Mouse (Mus musculus) heart, postnatal 0 days (tissue): ENCODE data around the gene Vegfd. TPM values are rescaled to one million over a fixed set of nuclear protein-coding genes. Genes with fewer than 3 reads are reported as not detected.

Experiments used
- ATAC-seq: fragments of 200-750 bp; cut with Nextera tagmentation; 2 replicates; pipeline ENCODE4 v1.8.0; 2017; ENCODE audit warnings: low read depth, moderate number of reproducible peaks, moderate library complexity; ENCODE audit not compliant: insufficient read depth
- DNase-seq: peaks from one replicate; pipeline ENCODE4 v3.0.0-alpha.2; 2016; ENCODE audit warnings: low spot score
- H3K27ac ChIP-seq: fragments of 300-500 bp; sonication (generic); 2 replicates; pipeline ENCODE4 v1.5.1; 2014; ENCODE audit warnings: low read depth, mild to moderate bottlenecking
- H3K27me3 ChIP-seq: fragments of 300-500 bp; sonication (generic); 2 replicates; pipeline ENCODE4 v1.6.1; 2014; ENCODE audit warnings: low read length, mixed read lengths; ENCODE audit not compliant: control insufficient read depth, insufficient read depth
- H3K36me3 ChIP-seq: fragments of 300-500 bp; sonication (generic); replicated peaks from 2 replicates; pipeline ENCODE4 v1.6.1; 2014; ENCODE audit warnings: low read length, mixed read lengths; ENCODE audit not compliant: control insufficient read depth, insufficient read depth
- H3K4me1 ChIP-seq: fragments of 300-500 bp; sonication (generic); 2 replicates; pipeline ENCODE4 v1.6.1; 2014; ENCODE audit warnings: antibody characterized with exemption; ENCODE audit not compliant: control insufficient read depth, insufficient read depth
- H3K4me2 ChIP-seq: fragments of 300-500 bp; sonication (generic); 2 replicates; pipeline ENCODE4 v1.6.1; 2014; ENCODE audit warnings: low read depth, mild to moderate bottlenecking, low read length, moderate library complexity
- H3K4me3 ChIP-seq: fragments of 300-500 bp; sonication (generic); 2 replicates; pipeline ENCODE4 v1.5.1; 2014; ENCODE audit warnings: low read depth, low read length
- H3K9ac ChIP-seq: fragments of 300-500 bp; sonication (generic); replicated peaks from 2 replicates; pipeline ENCODE4 v1.6.1; 2014; ENCODE audit warnings: low read depth, low read length, mixed read lengths
- H3K9me3 ChIP-seq: fragments of 300-500 bp; sonication (generic); replicated peaks from 2 replicates; pipeline ENCODE4 v1.6.1; 2016; ENCODE audit warnings: low read length; ENCODE audit not compliant: control insufficient read depth
- CTCF ChIP-seq: IDR thresholded peaks from 2 replicates; pipeline ENCODE4 v1.5.1; 2016; ENCODE audit warnings: antibody characterized with exemption, control low read depth, low read depth
- EP300 ChIP-seq: IDR thresholded peaks from 2 replicates; pipeline ENCODE4 v1.6.1; 2016; ENCODE audit warnings: antibody characterized with exemption, low read depth
- WGBS: fragments of 180-500 bp; shearing (Covaris S2); extraction: QIAGEN DNeasy Blood & Tissue Kit; methylation state at CpG from one replicate; pipeline ENCODE4 v1.1.7; 2014; 5-methylcytosine and 5-hydroxymethylcytosine counted together
- polyA plus RNA-seq: library from polyadenylated mRNA; unstranded; fragments of >200 nt; fragmentation: Nextera tagmentation; extraction: Ambion mirVana; gene quantifications from 2 replicates; pipeline ENCODE4 v1.2.1, GENCODE M21; 2015
- total RNA-seq: library from RNA; depleted of rRNA; stranded (reverse); fragments of >200 nt; gene quantifications from 2 replicates; pipeline ENCODE4 v1.2.3, GENCODE M21; 2014; ENCODE audit warnings: low replicate concordance

Gene Vegfd
- total and polyA plus RNA-seq, 2 experiments from 2014 or later: 0.08 to 1.6 TPM

DNA sequence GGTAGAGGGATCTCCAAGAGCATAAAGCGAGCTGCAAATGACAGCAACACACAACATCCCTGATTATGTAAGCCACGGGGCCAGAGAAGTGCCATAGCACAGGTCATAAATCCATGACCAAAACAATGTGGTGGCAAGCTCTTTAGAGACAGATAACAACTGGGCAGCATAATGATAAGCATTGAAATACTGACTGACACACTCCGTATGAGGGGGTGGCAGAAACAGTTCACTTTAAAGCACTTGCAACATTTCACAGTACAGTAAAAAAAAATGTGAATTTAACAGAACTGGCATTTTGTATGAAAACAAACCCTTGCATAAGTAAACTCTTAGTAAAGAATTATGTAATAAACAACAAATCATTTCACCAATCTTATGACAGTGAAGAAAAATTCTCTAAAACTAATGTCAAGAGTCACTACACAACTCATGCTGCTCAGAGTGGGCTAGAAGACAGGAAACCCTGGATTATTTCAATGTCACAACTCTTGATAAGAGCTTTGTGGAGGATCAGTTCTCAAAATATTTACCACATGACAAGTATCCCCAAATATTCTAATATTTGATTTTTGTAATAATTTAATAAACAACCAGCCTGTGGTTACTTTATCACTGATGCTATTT, 35.2 kb downstream of the Vegfd start:
- H3K4me3 ChIP-seq: no peak overlapping the region
- H3K27ac ChIP-seq: no peak overlapping the region
- no peaks in the 10 kb centered on the region for H3K36me3 ChIP-seq
- H3K27me3 ChIP-seq: no peaks in the 10 kb centered on the region
- no peaks in the 10 kb centered on the region for H3K9me3 ChIP-seq
- H3K4me2 ChIP-seq: no peak overlapping the region
- ATAC-seq (no peak), DNase-seq (no peak)
- H3K9ac ChIP-seq: no peak overlapping the region
- TF ChIP-seq CTCF (no peak), EP300 (no peak)
- WGBS: 53% methylated on average over 3 of the region's 3 CpGs
- no peaks in the 10 kb centered on the region for H3K4me1 ChIP-seq

DNA sequence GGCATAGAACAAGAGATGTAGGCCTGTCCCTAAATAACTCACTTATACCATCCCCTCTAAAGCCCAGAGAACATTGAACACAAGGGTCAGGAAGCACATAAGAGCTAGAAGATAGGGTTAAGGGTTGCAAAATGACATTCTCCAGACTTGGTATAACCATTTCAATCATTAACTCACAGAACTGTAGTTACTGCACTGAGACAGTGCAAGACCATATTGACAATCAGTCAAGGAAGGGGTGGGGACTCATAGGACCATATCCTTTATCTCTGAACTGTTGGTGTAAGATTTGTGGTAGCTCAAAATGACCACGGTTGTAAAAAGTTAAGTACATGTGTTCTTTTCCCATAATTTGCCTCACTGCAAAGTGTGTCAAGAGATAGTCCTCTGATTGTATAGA, 37.4 kb downstream of the Vegfd start:
- Histone ChIP-seq H3K27me3 (no peaks in the 10 kb centered on the region), H3K4me2 (no peak overlapping the region), H3K9ac (no peak overlapping the region), H3K9me3 (no peaks in the 10 kb centered on the region), H3K4me3 (no peak overlapping the region), H3K27ac (no peak overlapping the region), H3K36me3 (no peaks in the 10 kb centered on the region), H3K4me1 (no peaks in the 10 kb centered on the region)
- TF ChIP-seq CTCF: no peak
- no peak for TF ChIP-seq EP300
- ATAC-seq (no peak), DNase-seq (no peak)
- 59% methylated on average over 1 of the region's 1 CpGs for WGBS

- ATAC-seq (no peak), DNase-seq (no peak)
- Histone ChIP-seq H3K9me3 (no peaks in the 10 kb centered on the region), H3K4me3 (no peak overlapping the region), H3K36me3 (no peaks in the 10 kb centered on the region), H3K4me1 (no peaks in the 10 kb centered on the region), H3K27ac (no peak overlapping the region), H3K27me3 (no peaks in the 10 kb centered on the region), H3K4me2 (no peak overlapping the region), H3K9ac (no peak overlapping the region)
- TF ChIP-seq EP300: no peak
- no peak for TF ChIP-seq CTCF
- 60% methylated on average over 2 of the region's 2 CpGs for WGBS
Measured at GRCm38 (mm10) chrX:164416803-164417202, 43.6 kb downstream of the Vegfd start.

DNA sequence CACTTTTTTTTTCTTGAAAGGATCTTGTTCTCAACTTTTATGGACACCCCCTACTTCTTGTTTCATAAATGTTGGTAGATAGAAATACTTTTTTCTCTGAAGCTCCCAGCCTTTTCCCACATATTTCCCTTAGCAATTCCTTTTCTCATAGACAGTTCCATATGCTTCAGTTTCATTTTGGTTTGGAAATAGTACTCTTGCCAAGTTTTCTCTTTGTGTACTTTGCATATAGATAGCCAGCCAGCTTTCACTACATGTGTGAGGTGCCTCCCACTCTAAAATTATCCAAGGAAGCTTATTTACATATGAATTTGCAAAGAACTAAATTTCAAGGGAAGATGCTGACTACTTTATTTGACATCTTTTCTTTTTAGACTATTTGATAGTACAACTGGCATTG, 44.8 kb downstream of the Vegfd start:
- ATAC-seq: no peak
- H3K4me3 ChIP-seq: no peak overlapping the region
- no peak for TF ChIP-seq CTCF
- no peak overlapping the region for H3K9ac ChIP-seq
- no peaks in the 10 kb centered on the region for H3K27me3 ChIP-seq
- no peaks in the 10 kb centered on the region for H3K9me3 ChIP-seq
- no peak for DNase-seq
- H3K36me3 ChIP-seq: 0 out of 2 replicates have a peak, but pooled peaks cover 5% of the 10 kb centered on the region
- no peak overlapping the region for H3K27ac ChIP-seq
- H3K4me1 ChIP-seq: no peaks in the 10 kb centered on the region
- H3K4me2 ChIP-seq: no peak overlapping the region

- H3K36me3 ChIP-seq: 0 out of 2 replicates have a peak, but pooled peaks cover 7% of the 10 kb centered on the region
- no peaks in the 10 kb centered on the region for H3K27me3 ChIP-seq
- peak; percentile 96 for DNase-seq
- H3K9me3 ChIP-seq: no peaks in the 10 kb centered on the region
- no peak for TF ChIP-seq CTCF
- peak; percentile 49; the same call in 1 of the 2 replicates for TF ChIP-seq EP300
- ATAC-seq: peak; percentile 99
- 20% methylated on average over 40 of the region's 40 CpGs for WGBS
- no peaks in the 10 kb centered on the region for H3K4me1 ChIP-seq
- peak within 1 kb of the TSS; percentile 73 for H3K4me2 ChIP-seq
- peak within 1 kb of the TSS; percentile 69 for H3K4me3 ChIP-seq
- peak within 1 kb of the TSS; percentile 79 for H3K9ac ChIP-seq
- H3K27ac ChIP-seq: peak within 1 kb of the TSS; percentile 79
Measured at GRCm38 (mm10) chrX:164419471-164419939, 46.3 kb downstream of the Vegfd start, which contains the start of gene Piga. TSS of gene Piga (plus strand) at chrX:164419787.

DNA sequence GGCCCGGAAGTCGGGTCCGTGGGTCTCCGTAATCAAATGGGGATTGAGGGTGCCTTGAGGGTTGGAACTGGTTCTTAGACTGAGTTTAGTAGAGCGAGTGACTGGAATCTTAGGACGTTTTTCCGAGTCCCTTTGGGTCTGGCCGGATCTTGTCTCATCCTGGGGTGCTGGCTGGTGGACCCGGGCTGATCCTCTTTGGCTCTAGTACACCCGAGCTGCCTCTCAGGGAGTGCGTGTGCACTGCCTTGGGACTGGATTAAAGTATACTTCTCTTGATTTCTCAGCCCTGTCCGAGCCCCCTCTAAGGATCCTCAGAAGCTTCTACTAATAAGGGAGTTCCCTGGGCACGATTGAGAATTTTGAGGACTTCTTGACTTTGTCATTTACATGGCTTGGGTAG, 46.8 kb downstream of the Vegfd start:
- no peaks in the 10 kb centered on the region for H3K9me3 ChIP-seq
- H3K4me2 ChIP-seq: peak overlapping the region; percentile 73
- 16% methylated on average over 13 of the region's 13 CpGs for WGBS
- ATAC-seq (peak; percentile 5; the same call in 1 of the 2 replicates), DNase-seq (no peak)
- peak overlapping the region; percentile 79 for H3K9ac ChIP-seq
- TF ChIP-seq CTCF (no peak), EP300 (no peak)
- H3K36me3 ChIP-seq: 0 out of 2 replicates have a peak, but pooled peaks cover 7% of the 10 kb centered on the region
- peak overlapping the region; percentile 79 for H3K27ac ChIP-seq
- H3K4me3 ChIP-seq: peak overlapping the region; percentile 69
- no peaks in the 10 kb centered on the region for H3K27me3 ChIP-seq
- no peaks in the 10 kb centered on the region for H3K4me1 ChIP-seq
